Mouse (Mus musculus) lung, postnatal 0 days (tissue): ENCODE data around the gene Rcan2.

Source experiments
- CTCF ChIP-seq: IDR thresholded peaks from 2 replicates; pipeline ENCODE4 v1.5.1; 2016; ENCODE audit warnings: antibody characterized with exemption, mild to moderate bottlenecking
- EP300 ChIP-seq: IDR thresholded peaks from 2 replicates; pipeline ENCODE4 v1.6.1; 2016; ENCODE audit warnings: antibody characterized with exemption, mild to moderate bottlenecking, control low read depth

DNA sequence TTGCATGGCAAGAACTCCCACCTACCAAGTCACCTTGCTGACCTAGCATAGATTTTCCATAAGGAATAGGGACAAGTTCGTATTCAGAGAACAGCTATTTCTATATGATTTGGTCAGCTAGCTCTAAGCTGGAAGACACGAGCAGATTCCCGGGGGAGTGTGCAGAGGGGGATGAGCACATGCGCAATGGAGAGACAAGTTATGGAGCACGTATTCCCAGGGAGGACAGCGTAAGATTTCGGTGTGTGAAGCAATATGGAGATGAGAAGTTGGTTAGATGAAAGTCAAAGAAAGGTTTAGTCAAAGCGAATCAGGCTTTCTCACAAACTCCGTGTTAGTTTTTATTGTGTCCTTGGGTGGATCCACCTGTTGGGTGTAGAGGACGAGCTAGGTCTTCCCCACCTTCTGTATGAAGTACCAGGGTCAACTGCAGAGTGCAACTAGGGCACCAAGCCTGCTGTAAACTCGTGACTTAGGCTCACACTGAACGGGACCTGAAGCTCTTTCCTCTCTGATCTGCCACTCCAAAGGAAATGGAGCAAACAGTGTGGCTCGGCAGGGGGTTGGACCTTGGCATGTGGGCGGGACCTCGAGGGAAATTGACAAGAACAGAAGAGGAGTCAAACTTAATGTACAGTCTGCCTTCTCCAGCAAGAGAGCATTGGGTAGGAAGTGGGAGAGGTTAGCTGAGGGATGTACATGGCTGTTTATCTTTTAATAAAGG, 31.4 kb downstream of the Rcan2 start:
- no peak for TF ChIP-seq CTCF
- no peak for TF ChIP-seq EP300
